Mouse (Mus musculus) lung, postnatal 36 days (tissue): Measurements from ENCODE around the gene Pxn.

Experiments
- DNase-seq: peaks from one replicate; pipeline ENCODE4 v3.0.0; 2022; ENCODE audit warnings: mixed read lengths

Gene Pxn

GRCm38 (mm10) chr5:115586166-115586565 lies 79.7 kb downstream of the Pxn start:
- DNase-seq: no peak

GRCm38 (mm10) chr5:115586780-115587179 lies 80.3 kb downstream of the Pxn start:
- DNase-seq: no peak

- no peak for DNase-seq
These were observed 84.6 kb downstream of the Pxn start for GRCm38 (mm10) chr5:115591028-115591427.

- DNase-seq: no peak
These were observed 85.0 kb downstream of the Pxn start for GRCm38 (mm10) chr5:115591506-115591905.

- no peak for DNase-seq
These were observed 97.1 kb downstream of the Pxn start for GRCm38 (mm10) chr5:115603561-115603960.
